Mouse (Mus musculus): Measurements from ENCODE around the gene 9130213A22Rik. TPM values are rescaled to one million over a fixed set of nuclear protein-coding genes. Genes with fewer than 3 reads are reported as not detected.

9130213A22Rik gene
- total RNA-seq, 1 experiment from 2014 or later: 0.23 TPM

Other genes with a start within 250 kb of the 9130213A22Rik start
- gene Rnf222, start 234.0 kb downstream of the 9130213A22Rik start, total RNA-seq (2017): not detected in 2 replicates
- 2,315 and 2,386 TPM in 2 replicates for gene Rpl26, start 221.0 kb downstream of the 9130213A22Rik start, total RNA-seq (2017)
- gene Odf4, start 195.5 kb downstream of the 9130213A22Rik start, total RNA-seq (2017): not detected in 2 replicates
- gene Arhgef15, start 165.1 kb downstream of the 9130213A22Rik start, total RNA-seq (2017): not detected in 2 replicates
- gene Slc25a35, start 154.5 kb downstream of the 9130213A22Rik start, total RNA-seq (2017): 1.7 and 4.7 TPM in 2 replicates
- gene Rangrf, start 147.4 kb downstream of the 9130213A22Rik start, total RNA-seq (2017): 2.1 and 2.4 TPM in 2 replicates
- 11.9 and 16.4 TPM in 2 replicates for gene Pfas, start 114.1 kb downstream of the 9130213A22Rik start, total RNA-seq (2017)
- 35.7 and 42.2 TPM in 2 replicates for gene Ctc1, start 106.7 kb downstream of the 9130213A22Rik start, total RNA-seq (2017)
- gene Aurkb, start 76.9 kb downstream of the 9130213A22Rik start, total RNA-seq (2017): 4.3 and 5.5 TPM in 2 replicates
- 28.4 TPM in 2 replicates for gene Borcs6, start 62.9 kb downstream of the 9130213A22Rik start, total RNA-seq (2017)
- gene Tmem107, start 51.8 kb downstream of the 9130213A22Rik start, total RNA-seq (2017): 1.2 and 1.6 TPM in 2 replicates
- 108 and 111 TPM in 2 replicates for gene Vamp2, start 34.1 kb downstream of the 9130213A22Rik start, total RNA-seq (2017)
- gene Per1, start 27.4 kb downstream of the 9130213A22Rik start, total RNA-seq (2017): 28.9 and 36.1 TPM in 2 replicates
- gene Hes7, start 2.2 kb downstream of the 9130213A22Rik start, total RNA-seq (2017): 0.23 TPM in 1 of 2 replicates, not detected in the other
- 0.25 TPM in 1 of 2 replicates, not detected in the other for gene Aloxe3, start 3.3 kb upstream of the 9130213A22Rik start, total RNA-seq (2017)
- gene Alox12b, start 34.4 kb upstream of the 9130213A22Rik start, total RNA-seq (2017): not detected in 2 replicates
- not detected in 2 replicates for gene Alox8, start 75.3 kb upstream of the 9130213A22Rik start, total RNA-seq (2017)
- gene Gucy2e, start 114.4 kb upstream of the 9130213A22Rik start, total RNA-seq (2017): not detected in 2 replicates
- 20.9 and 27.7 TPM in 2 replicates for gene Cntrob, start 201.2 kb upstream of the 9130213A22Rik start, total RNA-seq (2017)
- 34.7 and 38.6 TPM in 2 replicates for gene Trappc1, start 201.4 kb upstream of the 9130213A22Rik start, total RNA-seq (2017)
- gene Kcnab3, start 203.7 kb upstream of the 9130213A22Rik start, total RNA-seq (2017): 0.47 and 0.86 TPM in 2 replicates
- gene Rnf227, start 217.9 kb upstream of the 9130213A22Rik start, total RNA-seq (2017): 0.93 and 2.6 TPM in 2 replicates
- 152 and 159 TPM in 2 replicates for gene Chd3, start 246.8 kb upstream of the 9130213A22Rik start, total RNA-seq (2017)